Mouse (Mus musculus) bone marrow, adult 2 months (tissue): Measurements from ENCODE around the gene Hist1h2ac. TPM values are rescaled to one million over a fixed set of nuclear protein-coding genes. Genes with fewer than 3 reads are reported as not detected.
"Not testable (repeated sequence)": the region's sequence is repeated elsewhere in the genome, so short reads cannot be mapped to it uniquely, and the experiment has no call there.

ENCODE experiments used
- H3K27ac ChIP-seq: fragments of 200-500 bp; 2 replicates; pipeline ENCODE4 v1.5.1; 2012; ENCODE audit warnings: low read depth, mild to moderate bottlenecking, control low read depth, inconsistent platforms, low read length; ENCODE audit not compliant: control insufficient read depth, poor library complexity, insufficient read depth
- H3K4me1 ChIP-seq: fragments of 200-500 bp; 2 replicates; pipeline ENCODE4 v1.6.1; 2011; ENCODE audit warnings: low read length; ENCODE audit not compliant: control insufficient read depth, insufficient read depth
- H3K4me3 ChIP-seq: fragments of 200-500 bp; replicated peaks from 2 replicates; pipeline ENCODE3; 2011; ENCODE audit warnings: mild to moderate bottlenecking, low read depth, low read length, control low read depth; ENCODE audit not compliant: control insufficient read depth
- CTCF ChIP-seq: fragments of 200-500 bp; IDR thresholded peaks from 2 replicates; pipeline ENCODE4 v1.5.1; 2011; ENCODE audit warnings: low read length, control low read depth; ENCODE audit not compliant: control insufficient read depth, insufficient read depth
- POLR2A ChIP-seq: fragments of 200-500 bp; IDR thresholded peaks from 2 replicates; pipeline ENCODE4 v1.6.1; 2011; ENCODE audit warnings: low read depth, mild to moderate bottlenecking, control low read depth, low read length, borderline replicate concordance; ENCODE audit not compliant: control insufficient read depth
- WGBS: fragments of 180-500 bp; shearing (Covaris S2); methylation state at CpG from one replicate; pipeline ENCODE4 v1.1.7; 2018; 5-methylcytosine and 5-hydroxymethylcytosine counted together
- polyA plus RNA-seq: library from polyadenylated mRNA; stranded (reverse); fragments of >200 nt; gene quantifications from 2 replicates; pipeline ENCODE4 v1.2.4, GENCODE M21; 2011; ENCODE audit warnings: low replicate concordance; ENCODE audit not compliant: missing spikeins, insufficient read depth, insufficient read length

Hist1h2ac gene
- polyA plus RNA-seq, result 2.0 and 3.7 TPM in 2 replicates

DNA sequence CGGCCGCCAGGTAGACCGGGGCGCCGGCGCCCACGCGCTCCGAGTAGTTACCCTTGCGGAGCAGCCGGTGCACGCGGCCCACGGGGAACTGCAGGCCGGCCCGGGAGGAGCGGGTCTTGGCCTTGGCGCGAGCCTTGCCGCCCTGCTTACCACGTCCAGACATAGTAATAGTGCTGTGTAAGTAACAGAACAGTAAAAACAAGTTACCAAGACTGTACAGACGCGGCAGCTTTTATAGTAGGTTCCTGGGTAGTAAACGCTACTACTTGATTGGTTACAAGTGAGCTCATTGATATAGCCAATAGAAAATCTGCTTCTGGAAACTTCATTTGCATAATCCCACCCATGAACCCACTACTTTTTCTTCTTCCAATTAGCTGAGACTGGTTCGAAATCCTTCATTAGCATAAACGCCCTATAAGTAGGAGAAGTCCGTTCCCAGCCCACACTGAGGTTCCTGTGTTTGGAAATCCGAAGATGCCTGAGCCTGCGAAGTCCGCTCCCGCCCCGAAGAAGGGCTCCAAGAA lies at the start of gene Hist1h2ac, which contains the start of gene Hist1h2bc:
TSS of gene Hist1h2ac (minus strand) at position 194 of the 527 bp plus-strand sequence.
TSS of gene Hist1h2bc (plus strand) at position 445 of the 527 bp plus-strand sequence.
- no peak for TF ChIP-seq CTCF
- peak; percentile 88 for TF ChIP-seq POLR2A
- Histone ChIP-seq H3K27ac (peak within 1 kb of the TSS; percentile 99), H3K4me3 (peak within 1 kb of the TSS; percentile 68), H3K4me1 (no peaks in the 10 kb centered on the region; the same call in none of the 2 replicates)
- WGBS, result under 1% methylated on average over 32 of the region's 32 CpGs

DNA sequence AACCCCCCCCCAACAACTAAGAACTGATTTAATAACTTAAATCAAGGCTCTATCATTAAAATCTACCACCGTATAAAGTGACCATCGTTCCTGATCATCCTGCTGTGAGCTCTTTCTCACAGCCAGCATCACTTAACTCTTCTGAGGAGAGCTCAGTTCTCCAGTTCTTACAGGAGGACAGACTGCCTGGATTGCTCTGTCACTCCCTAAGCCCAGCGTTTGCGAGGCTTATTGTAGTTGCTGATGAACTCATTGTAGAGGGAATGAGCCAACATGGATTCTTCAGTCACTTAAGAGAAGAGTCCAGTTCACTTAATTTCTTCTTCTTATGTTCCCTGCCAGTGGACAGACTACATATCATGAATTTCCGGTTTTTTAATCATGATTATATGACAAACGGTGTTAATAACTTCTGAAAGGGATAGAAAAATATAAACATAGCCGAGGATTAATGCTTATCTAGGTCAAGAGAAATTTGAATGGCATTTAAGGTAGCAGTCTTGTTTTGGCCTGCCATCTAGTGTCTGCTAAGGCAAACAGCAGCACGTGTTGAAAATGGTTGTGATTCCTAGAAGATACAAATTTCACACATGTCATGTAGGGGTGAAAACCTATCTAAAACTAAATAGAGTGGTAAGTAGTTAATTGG lies 48.5 kb upstream of the Hist1h2ac start:
- H3K27ac ChIP-seq, result no peak overlapping the region
- peaks cover 6% of the 10 kb centered on the region; the same call in 1 of the 2 replicates for H3K4me1 ChIP-seq
- H3K4me3 ChIP-seq, result no peak overlapping the region
- TF ChIP-seq CTCF (peak; percentile 7; the same call in 1 of the 2 replicates), POLR2A (no peak)
- WGBS, result 27% methylated on average over 8 of the region's 8 CpGs

DNA sequence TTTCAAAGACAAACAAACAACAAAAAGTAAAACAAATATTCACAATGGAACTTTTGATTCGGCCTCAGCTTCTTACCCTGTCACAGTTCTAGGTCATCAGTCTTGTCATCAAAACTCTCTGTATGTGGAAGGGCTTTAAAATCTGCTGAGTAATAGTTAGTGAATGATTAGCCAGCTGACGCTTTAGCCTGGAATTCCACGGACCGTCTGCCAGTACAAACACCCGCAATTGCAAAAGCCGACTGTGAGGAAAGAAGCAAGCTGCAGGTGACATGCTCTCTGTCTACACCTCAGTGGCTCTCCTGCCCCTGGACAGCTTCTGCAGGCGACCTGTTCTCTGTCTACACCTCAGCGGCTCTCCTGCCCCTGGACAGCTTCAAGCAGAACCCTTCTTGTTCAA lies 46.7 kb upstream of the Hist1h2ac start:
- Histone ChIP-seq H3K4me1 (peaks cover 6% of the 10 kb centered on the region; the same call in 1 of the 2 replicates), H3K27ac (no peak overlapping the region), H3K4me3 (no peak overlapping the region)
- 56% methylated on average over 8 of the region's 8 CpGs for WGBS
- TF ChIP-seq CTCF (no peak), POLR2A (no peak)

DNA sequence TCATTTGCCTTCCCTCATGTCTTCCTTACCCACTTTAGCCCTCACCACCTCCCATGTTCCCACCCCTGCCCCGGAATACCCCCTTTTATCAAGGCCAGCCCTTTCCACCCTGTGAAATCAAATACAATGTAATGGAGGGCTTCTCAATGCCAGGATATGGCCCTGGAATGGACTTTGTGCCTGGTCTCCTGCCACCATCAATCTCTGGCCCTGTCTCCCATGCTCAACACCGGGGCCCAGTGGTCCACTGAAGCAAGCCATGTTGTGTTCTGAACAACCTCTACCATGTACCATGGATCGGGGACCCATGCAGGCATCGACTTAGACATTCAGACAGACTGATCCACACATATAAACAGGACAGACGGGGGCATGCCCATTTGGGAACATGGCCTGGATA lies 46.0 kb upstream of the Hist1h2ac start:
- H3K4me1 ChIP-seq, result peaks cover 6% of the 10 kb centered on the region; the same call in 1 of the 2 replicates
- WGBS, result 87% methylated on average over 5 of the region's 5 CpGs
- TF ChIP-seq POLR2A (no peak), CTCF (no peak)
- H3K4me3 ChIP-seq, result no peak overlapping the region
- H3K27ac ChIP-seq, result no peak overlapping the region; the same call in 1 of the 2 replicates

DNA sequence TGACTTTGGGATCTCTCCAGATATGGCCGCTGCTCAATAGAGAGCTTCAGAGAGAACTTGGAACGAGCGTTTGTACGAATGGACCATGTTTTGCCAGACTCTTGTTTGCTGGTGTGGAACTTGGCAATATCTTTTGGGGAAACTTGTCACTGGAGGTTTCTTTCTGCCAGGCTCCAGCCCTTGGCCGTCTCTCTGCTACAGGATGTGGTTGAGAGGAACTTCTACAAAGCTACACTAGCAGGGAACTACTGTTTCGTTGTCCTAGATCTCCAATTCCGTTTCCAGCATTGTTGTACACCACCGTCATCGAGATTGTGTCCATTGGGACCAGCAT lies 45.4 kb upstream of the Hist1h2ac start:
- Histone ChIP-seq H3K27ac (peak overlapping the region; percentile 65), H3K4me3 (no peak overlapping the region), H3K4me1 (peaks cover 6% of the 10 kb centered on the region; the same call in 1 of the 2 replicates)
- TF ChIP-seq CTCF (no peak), POLR2A (no peak)
- 10% methylated on average over 9 of the region's 9 CpGs for WGBS

DNA sequence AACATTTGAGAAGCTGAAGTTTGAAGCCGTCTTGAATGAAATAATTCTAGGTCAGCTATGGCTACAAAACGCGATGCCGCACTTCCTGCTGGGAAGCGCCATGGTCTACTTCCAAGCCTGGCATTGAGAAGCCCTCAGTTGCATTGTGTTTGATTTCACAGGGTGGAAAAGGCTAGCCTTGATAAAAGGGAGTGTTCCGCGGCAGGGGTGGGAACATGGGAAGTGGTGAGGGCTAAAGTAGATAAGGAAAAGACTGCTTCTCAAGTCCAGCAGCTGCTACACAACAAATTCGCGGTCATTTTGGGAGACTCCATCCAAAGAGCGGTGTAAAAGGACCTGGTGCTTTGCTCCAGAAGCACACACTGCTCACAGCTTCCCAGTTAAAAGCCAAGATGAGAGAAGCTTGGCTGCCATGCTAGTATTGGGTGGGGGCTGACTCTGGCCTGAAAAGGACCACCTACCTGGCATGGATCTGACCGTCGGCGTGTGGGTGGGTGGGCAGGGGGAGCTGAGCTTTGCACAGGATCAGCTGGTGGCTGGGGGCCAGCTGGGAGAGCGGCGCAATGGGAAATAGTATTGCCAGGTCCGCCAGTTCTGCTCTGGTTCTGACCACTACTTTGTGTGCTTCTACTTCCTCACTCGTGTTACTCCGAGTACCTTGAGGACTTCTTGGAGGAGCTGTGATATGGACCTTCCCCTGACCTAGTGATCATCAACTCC lies 44.9 kb upstream of the Hist1h2ac start:
- H3K27ac ChIP-seq, result peak overlapping the region; percentile 65
- no peak overlapping the region for H3K4me3 ChIP-seq
- no peak for TF ChIP-seq CTCF
- no peak for TF ChIP-seq POLR2A
- H3K4me1 ChIP-seq, result peaks cover 6% of the 10 kb centered on the region; the same call in 1 of the 2 replicates
- WGBS, result 57% methylated on average over 18 of the region's 18 CpGs

DNA sequence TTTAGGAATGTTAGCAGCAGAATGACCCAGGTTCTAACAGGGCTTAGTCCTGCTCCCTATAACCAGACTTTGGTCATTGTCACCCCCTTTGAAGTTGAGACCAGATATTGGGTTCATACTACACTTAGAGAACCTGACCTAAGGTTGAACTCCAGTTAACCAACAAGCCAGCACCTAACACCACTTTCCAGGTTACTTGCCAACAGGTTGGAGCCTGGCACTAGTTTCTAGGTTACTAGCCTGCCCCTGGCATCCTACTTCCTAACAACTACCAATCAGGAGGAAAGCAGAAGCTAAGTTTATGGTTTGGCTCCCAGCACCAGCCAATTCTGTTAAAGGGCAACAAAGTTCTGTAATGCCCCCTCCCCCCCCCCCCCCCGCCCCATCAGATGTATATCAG lies 41.5 kb upstream of the Hist1h2ac start:
- no peak for TF ChIP-seq POLR2A
- no peak for TF ChIP-seq CTCF
- 40% methylated on average over 1 of the region's 1 CpGs for WGBS
- Histone ChIP-seq H3K4me1 (peaks cover 6% of the 10 kb centered on the region; the same call in 1 of the 2 replicates), H3K27ac (no peak overlapping the region), H3K4me3 (no peak overlapping the region)

DNA sequence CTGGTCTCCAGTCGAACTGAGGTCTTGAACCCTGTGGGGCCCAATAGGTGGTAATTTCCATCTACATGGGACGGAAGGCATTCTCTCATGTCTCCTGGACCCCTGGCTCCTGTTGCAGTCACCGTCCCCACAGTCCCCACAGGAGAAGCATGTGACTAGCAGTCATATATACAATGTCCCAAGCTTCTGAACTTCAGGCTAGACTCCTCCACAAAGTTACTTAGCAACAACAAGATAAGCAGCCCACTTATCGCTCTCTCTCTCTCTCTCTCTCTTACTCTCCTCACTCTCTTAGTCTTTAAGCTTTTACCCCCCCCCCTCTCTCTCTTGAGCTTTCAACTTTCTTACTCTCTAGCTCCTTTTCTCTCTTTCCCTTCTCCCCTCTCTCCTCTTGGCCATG lies 40.5 kb upstream of the Hist1h2ac start:
- no peak overlapping the region for H3K4me3 ChIP-seq
- WGBS, result 74% methylated on average over 4 of the region's 4 CpGs
- H3K27ac ChIP-seq, result no peak overlapping the region
- H3K4me1 ChIP-seq, result peaks cover 4% of the 10 kb centered on the region; the same call in 1 of the 2 replicates
- no peak for TF ChIP-seq CTCF
- no peak for TF ChIP-seq POLR2A

DNA sequence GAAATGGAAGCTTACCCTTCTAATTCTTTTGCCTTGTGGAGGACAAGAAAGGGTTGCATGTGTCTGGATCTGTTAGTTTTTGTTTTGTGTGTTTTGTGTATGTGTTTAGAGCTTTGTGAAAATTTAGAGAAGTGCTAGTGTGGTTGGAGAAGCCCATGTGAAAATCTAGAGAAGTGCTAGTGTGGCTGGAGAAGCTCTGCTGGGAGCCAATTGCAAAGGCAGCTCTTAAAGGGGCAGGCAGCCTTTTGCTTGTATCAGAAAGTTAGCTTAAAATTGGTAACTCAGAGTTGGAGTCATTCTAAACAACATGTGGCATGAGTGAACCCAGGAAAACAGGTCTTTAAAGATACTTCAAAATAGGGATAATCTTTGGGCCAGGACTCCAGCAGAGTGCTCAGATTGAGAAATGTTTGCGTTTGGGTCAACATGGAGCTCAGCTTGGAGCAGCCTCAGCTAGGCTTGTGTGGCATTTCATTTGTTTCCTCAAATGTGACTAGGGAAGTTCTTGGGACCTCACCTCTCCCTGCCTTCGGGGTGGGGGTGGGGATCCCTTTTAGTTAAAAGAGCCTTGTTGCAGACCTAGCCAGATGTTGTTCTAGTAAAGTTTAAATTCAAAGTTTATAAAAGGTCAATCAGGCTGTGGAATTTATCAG lies 34.0 kb upstream of the Hist1h2ac start:
- H3K4me3 ChIP-seq, H3K4me1 ChIP-seq: not testable (repeated sequence)
- WGBS, result 19% methylated on average over 2 of the region's 2 CpGs
- peak overlapping the region; percentile 69; the same call in 1 of the 2 replicates for H3K27ac ChIP-seq
